Mouse (Mus musculus) kidney, postnatal 10 days (tissue): Measurements from ENCODE around the gene Golga7b.

ENCODE experiments used
- DNase-seq: peaks from one replicate; pipeline ENCODE4 v3.0.0; 2021; ENCODE audit warnings: mixed read lengths

Gene Golga7b

GRCm38 (mm10) chr19:42306202-42306601, 58.8 kb downstream of the Golga7b start:
- DNase-seq, result no peak

- peak; percentile 22 for DNase-seq
Measured at GRCm38 (mm10) chr19:42307019-42307418, 59.6 kb downstream of the Golga7b start.

GRCm38 (mm10) chr19:42308931-42309330, 61.6 kb downstream of the Golga7b start:
- no peak for DNase-seq

- DNase-seq, result no peak
Measured at GRCm38 (mm10) chr19:42311332-42311731, 64.0 kb downstream of the Golga7b start.

DNA sequence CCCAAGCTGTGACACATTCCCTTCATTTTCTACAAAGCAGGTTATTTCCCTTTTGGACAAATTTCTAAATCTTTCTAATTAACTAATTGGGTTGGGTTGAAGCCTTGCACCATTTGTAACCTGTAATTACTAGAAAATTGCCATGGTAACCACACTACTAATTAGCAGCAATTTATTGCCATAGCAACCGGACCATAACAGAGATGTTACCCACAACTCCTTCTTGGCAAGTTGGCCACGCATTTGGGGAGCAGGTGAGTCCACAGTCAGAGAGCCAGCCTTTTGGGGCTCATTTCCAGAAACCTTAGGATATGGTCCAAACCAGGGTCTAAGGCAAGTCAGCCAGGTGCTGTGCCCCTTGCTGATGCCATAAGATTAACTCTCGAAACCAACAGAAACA, 64.8 kb downstream of the Golga7b start:
- DNase-seq, result no peak

GRCm38 (mm10) chr19:42315070-42315679, 67.8 kb downstream of the Golga7b start:
- no peak for DNase-seq

GRCm38 (mm10) chr19:42315914-42316313, 68.5 kb downstream of the Golga7b start:
- DNase-seq, result peak; percentile 85

DNA sequence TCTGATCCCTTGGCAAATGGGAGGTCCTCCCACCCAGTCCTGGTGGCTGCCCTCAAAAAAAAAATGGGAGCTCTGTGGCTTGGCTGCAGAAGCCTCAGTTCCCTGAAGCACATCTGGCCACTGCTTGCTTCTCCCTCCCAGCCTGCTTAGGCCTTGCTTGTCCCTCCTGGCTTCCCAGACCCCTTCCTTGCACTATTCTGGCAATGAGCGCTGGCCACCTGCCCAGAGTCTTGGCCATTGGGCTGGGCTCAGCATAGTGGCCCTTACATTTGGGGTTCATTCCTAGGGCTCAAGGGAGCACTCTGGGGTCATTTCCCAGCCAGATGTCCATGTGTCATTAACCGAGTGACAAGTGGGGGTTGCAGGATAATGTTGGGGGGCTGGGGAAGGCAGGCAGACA, 69.2 kb downstream of the Golga7b start:
- DNase-seq, result peak; percentile 56

DNA sequence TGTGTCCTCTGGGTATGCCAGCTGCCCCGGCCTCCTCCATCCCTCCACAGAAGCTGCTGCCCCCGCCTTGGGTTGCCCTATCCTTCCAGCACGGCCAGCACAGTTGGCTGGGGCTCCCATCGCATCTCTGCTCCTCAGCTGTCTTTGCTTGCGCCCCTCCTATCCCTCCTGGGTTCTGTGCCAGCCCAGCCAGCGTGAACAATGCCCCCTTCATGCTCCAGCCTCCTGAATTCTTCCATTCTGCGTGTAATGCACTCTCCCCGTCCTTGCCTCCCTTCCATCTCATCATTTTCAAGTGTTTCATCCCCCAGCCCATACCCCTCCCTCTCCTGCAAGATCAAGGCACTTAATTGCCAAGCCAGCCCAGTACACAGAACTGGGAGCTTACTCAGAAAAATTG, 69.6 kb downstream of the Golga7b start:
- no peak for DNase-seq

DNA sequence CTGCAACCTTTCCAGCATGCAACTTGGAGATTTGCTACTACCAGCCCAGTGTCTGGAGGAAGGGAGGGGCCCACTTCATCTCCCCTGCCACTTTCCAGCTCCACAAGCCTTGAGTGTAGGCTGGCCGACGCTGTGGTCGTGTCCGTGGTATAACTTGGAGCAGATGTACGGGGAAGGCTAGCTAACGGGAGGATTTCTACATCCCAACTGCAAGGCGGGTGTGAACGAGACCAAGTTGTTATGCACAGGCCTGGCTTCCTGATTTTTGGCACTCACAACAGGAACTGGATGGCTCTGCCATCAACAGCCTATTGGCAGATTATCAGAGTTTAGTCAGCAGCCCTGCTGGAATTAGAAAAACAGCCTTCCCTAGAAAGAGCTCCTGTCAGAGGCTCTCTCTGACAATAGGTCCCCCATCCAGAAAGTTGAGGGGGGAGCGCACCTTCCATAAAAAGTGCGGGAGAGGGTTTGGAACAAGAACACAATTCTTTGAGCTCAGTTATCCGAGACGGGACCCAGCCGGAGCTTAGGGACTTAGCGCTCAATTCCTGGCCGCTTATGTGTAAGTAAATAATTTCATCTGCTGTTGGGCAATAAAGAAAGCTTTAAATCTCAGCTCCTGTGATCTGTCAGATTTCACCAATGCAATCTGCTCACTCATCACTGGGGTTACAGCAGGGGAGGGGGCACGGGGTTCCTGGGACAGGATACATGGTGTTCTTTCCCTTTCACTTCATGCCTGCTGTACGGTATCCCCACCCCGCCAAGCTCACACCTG, 70.5 kb downstream of the Golga7b start:
- no peak for DNase-seq
